Mouse (Mus musculus) midbrain, embryonic 12.5 days (tissue): Measurements from ENCODE around the gene Myom3. TPM values are rescaled to one million over a fixed set of nuclear protein-coding genes. Genes with fewer than 3 reads are reported as not detected.

Experiments used
- ATAC-seq: fragments of 200-750 bp; cut with Nextera tagmentation; 2 replicates; pipeline ENCODE4 v1.8.0; 2017; ENCODE audit warnings: low read depth, moderate TSS enrichment, moderate library complexity; ENCODE audit not compliant: low FRiP score
- H3K27ac ChIP-seq: fragments of 300-500 bp; sonication (generic); replicated peaks from 2 replicates; pipeline ENCODE4 v1.5.1; 2016; ENCODE audit warnings: mild to moderate bottlenecking
- H3K27me3 ChIP-seq: fragments of 300-500 bp; sonication (generic); 2 replicates; pipeline ENCODE4 v1.6.1; 2016; ENCODE audit warnings: mild to moderate bottlenecking
- H3K36me3 ChIP-seq: fragments of 300-500 bp; sonication (generic); 2 replicates; pipeline ENCODE4 v1.6.1; 2016
- H3K4me1 ChIP-seq: fragments of 300-500 bp; sonication (generic); 2 replicates; pipeline ENCODE4 v1.6.1; 2016
- H3K4me2 ChIP-seq: fragments of 300-500 bp; sonication (generic); replicated peaks from 2 replicates; pipeline ENCODE4 v1.6.1; 2016; ENCODE audit warnings: mild to moderate bottlenecking, moderate library complexity
- H3K4me3 ChIP-seq: fragments of 300-500 bp; sonication (generic); 2 replicates; pipeline ENCODE4 v1.5.1; 2016; ENCODE audit warnings: mild to moderate bottlenecking
- H3K9ac ChIP-seq: fragments of 300-500 bp; sonication (generic); replicated peaks from 2 replicates; pipeline ENCODE4 v1.6.1; 2016; ENCODE audit warnings: mild to moderate bottlenecking, moderate library complexity
- H3K9me3 ChIP-seq: fragments of 300-500 bp; sonication (generic); 2 replicates; pipeline ENCODE4 v1.6.1; 2016; ENCODE audit warnings: mild to moderate bottlenecking
- WGBS: fragments of 180-500 bp; shearing (Covaris S2); methylation state at CpG from one replicate; pipeline ENCODE4 v1.1.7; 2016; 5-methylcytosine and 5-hydroxymethylcytosine counted together
- polyA plus RNA-seq: library from polyadenylated mRNA; unstranded; fragments of >200 nt; fragmentation: Nextera tagmentation; extraction: Ambion mirVana; gene quantifications from 2 replicates; pipeline ENCODE4 v1.2.1, GENCODE M21; 2016

The Myom3 gene
- polyA plus RNA-seq, 1 experiment from 2014 or later, result 0.03 TPM

GRCm38 (mm10) chr4:135762251-135762906 is 2.9 kb downstream of the Myom3 start:
- peak; percentile 56 for ATAC-seq
- H3K4me2 ChIP-seq, result peak overlapping the region; percentile 48
- no peak overlapping the region for H3K9ac ChIP-seq
- 10% methylated on average over 19 of the region's 19 CpGs for WGBS
- peak overlapping the region; percentile 32 for H3K4me3 ChIP-seq
- H3K4me1 ChIP-seq, result peaks cover 11% of the 10 kb centered on the region; the same call in 1 of the 2 replicates
- H3K27me3 ChIP-seq, result peaks cover 4% of the 10 kb centered on the region
- no peaks in the 10 kb centered on the region for H3K9me3 ChIP-seq
- no peak overlapping the region for H3K27ac ChIP-seq
- no peaks in the 10 kb centered on the region for H3K36me3 ChIP-seq

DNA sequence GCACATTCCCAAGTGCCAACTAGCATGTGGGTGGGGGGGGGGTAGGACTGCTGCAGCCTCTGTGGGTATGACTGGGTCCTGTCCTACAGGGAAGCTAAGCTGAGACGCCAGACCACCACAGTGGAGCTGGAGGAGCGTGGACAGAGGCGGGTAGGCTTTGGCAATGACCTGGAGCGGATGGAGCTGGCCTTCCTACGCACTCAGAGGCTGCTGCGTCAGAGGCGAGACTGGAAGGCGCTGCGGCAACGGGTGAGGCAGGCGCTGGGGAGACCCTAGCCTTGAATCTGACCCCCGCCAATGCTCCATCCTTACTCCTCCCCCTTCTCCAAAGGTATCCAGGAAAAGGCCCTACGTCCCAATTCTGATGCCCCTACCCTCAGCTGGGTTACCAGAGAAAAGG is 5.2 kb downstream of the Myom3 start:
- H3K4me2 ChIP-seq, result no peak overlapping the region
- no peaks in the 10 kb centered on the region for H3K36me3 ChIP-seq
- ATAC-seq, result no peak
- WGBS, result 89% methylated on average over 13 of the region's 13 CpGs
- H3K4me3 ChIP-seq, result no peak overlapping the region
- no peak overlapping the region for H3K27ac ChIP-seq
- H3K9me3 ChIP-seq, result no peaks in the 10 kb centered on the region
- H3K4me1 ChIP-seq, result peaks cover 8% of the 10 kb centered on the region; the same call in 1 of the 2 replicates
- H3K27me3 ChIP-seq, result peaks cover 4% of the 10 kb centered on the region
- no peak overlapping the region for H3K9ac ChIP-seq

DNA sequence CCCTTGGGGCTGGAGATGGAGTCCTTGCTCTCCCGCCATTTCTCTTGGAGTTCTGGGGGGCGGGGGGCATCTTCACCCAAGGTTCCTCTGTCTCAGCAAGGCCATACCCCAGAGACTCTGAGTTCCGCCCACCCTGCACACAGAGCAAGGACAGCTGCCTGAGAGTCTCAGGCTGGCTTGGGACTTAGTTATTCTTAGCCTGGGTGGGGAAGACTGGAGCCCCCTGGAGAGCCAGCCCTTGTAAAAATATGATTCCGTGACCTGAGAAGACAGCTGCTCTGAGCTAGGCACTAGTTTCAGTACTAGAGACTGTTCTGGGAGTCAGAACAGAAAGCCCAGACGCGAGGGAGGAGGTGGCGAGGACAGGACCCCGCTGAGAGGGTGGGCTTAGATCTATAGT is 6.2 kb downstream of the Myom3 start:
- no peak overlapping the region for H3K9ac ChIP-seq
- WGBS, result 81% methylated on average over 8 of the region's 8 CpGs
- H3K4me3 ChIP-seq, result no peak overlapping the region
- H3K4me1 ChIP-seq, result peaks cover 8% of the 10 kb centered on the region; the same call in 1 of the 2 replicates
- H3K27me3 ChIP-seq, result peaks cover 4% of the 10 kb centered on the region
- ATAC-seq, result no peak
- H3K36me3 ChIP-seq, result no peaks in the 10 kb centered on the region
- no peak overlapping the region for H3K4me2 ChIP-seq
- no peak overlapping the region for H3K27ac ChIP-seq
- H3K9me3 ChIP-seq, result no peaks in the 10 kb centered on the region

DNA sequence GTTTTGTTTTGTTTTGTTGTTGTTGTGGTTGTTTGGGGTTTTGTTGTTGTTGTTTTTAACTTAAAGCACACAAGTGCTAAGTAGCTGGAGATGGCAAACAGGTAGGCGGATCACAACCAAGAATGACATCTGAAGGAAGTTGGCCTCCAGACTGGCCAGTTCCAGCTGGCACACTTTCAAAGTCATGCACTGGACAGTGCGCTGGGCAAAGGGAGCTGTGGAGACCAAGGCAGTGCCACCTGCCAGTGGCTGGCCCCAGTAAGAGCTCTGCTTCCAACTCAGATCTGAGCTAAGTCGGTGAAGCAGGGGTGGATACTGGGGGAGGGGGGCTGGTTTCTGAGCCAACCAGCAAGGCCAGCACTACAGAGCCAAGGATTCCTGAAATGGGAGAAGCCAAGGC is 7.5 kb downstream of the Myom3 start:
- Histone ChIP-seq H3K9ac (no peak overlapping the region), H3K36me3 (no peaks in the 10 kb centered on the region), H3K4me2 (no peak overlapping the region), H3K9me3 (no peaks in the 10 kb centered on the region), H3K4me1 (peaks cover 5% of the 10 kb centered on the region; the same call in 1 of the 2 replicates), H3K27me3 (no peaks in the 10 kb centered on the region; the same call in none of the 2 replicates), H3K4me3 (no peak overlapping the region), H3K27ac (no peak overlapping the region)
- ATAC-seq, result no peak
- 78% methylated on average over 3 of the region's 3 CpGs for WGBS

- no peaks in the 10 kb centered on the region for H3K36me3 ChIP-seq
- no peaks in the 10 kb centered on the region; the same call in 1 of the 2 replicates for H3K27me3 ChIP-seq
- no peak for ATAC-seq
- no peak overlapping the region for H3K27ac ChIP-seq
- H3K9ac ChIP-seq, result no peak overlapping the region; the same call in 1 of the 2 replicates
- H3K9me3 ChIP-seq, result no peaks in the 10 kb centered on the region
- WGBS, result 57% methylated on average over 14 of the region's 14 CpGs
- no peaks in the 10 kb centered on the region for H3K4me1 ChIP-seq
- no peak overlapping the region for H3K4me3 ChIP-seq
- no peak overlapping the region for H3K4me2 ChIP-seq
These were observed 9.3 kb downstream of the Myom3 start for GRCm38 (mm10) chr4:135768572-135769526.

- WGBS, result 90% methylated on average over 18 of the region's 18 CpGs
- Histone ChIP-seq H3K27me3 (peaks cover 6% of the 10 kb centered on the region; the same call in 1 of the 2 replicates), H3K4me1 (no peaks in the 10 kb centered on the region), H3K4me3 (no peak overlapping the region), H3K4me2 (no peak overlapping the region), H3K27ac (no peak overlapping the region), H3K9ac (no peak overlapping the region), H3K36me3 (no peaks in the 10 kb centered on the region), H3K9me3 (no peaks in the 10 kb centered on the region)
- ATAC-seq, result no peak
These were observed 11.2 kb downstream of the Myom3 start for GRCm38 (mm10) chr4:135770611-135771305.

DNA sequence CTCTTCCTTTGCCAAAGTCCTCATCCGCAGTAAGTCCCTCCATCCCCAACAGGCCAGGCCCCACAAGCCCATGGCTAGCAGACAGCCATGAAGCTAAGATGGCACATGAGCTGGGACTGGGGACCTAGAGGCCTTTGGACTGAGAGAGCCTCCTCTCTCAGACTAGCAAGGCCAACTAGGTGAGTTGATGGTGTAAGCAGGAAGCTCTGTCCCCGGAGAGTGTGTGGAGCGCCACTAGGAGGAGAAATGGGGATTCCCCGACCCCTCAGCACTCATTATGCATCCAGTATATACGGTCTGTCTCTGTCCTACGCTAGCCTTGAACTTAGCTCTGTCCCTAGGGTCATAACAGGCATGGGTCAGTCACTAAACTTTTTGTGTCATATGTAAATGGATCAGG is 12.1 kb downstream of the Myom3 start:
- peaks cover 6% of the 10 kb centered on the region; the same call in 1 of the 2 replicates for H3K27me3 ChIP-seq
- no peak overlapping the region for H3K4me2 ChIP-seq
- H3K27ac ChIP-seq, result no peak overlapping the region
- no peaks in the 10 kb centered on the region for H3K36me3 ChIP-seq
- ATAC-seq, result no peak
- H3K9me3 ChIP-seq, result no peaks in the 10 kb centered on the region
- H3K9ac ChIP-seq, result no peak overlapping the region
- WGBS, result 85% methylated on average over 6 of the region's 6 CpGs
- H3K4me1 ChIP-seq, result no peaks in the 10 kb centered on the region
- H3K4me3 ChIP-seq, result no peak overlapping the region

GRCm38 (mm10) chr4:135772671-135773070 is 13.2 kb downstream of the Myom3 start:
- Histone ChIP-seq H3K9me3 (no peaks in the 10 kb centered on the region), H3K4me2 (no peak overlapping the region), H3K9ac (no peak overlapping the region), H3K36me3 (no peaks in the 10 kb centered on the region), H3K27me3 (peaks cover 6% of the 10 kb centered on the region; the same call in 1 of the 2 replicates), H3K27ac (no peak overlapping the region), H3K4me1 (no peaks in the 10 kb centered on the region), H3K4me3 (no peak overlapping the region)
- 74% methylated on average over 4 of the region's 4 CpGs for WGBS
- ATAC-seq, result no peak

- H3K27ac ChIP-seq, result no peak overlapping the region
- 63% methylated on average over 8 of the region's 8 CpGs for WGBS
- H3K4me3 ChIP-seq, result no peak overlapping the region
- peaks cover 6% of the 10 kb centered on the region; the same call in 1 of the 2 replicates for H3K27me3 ChIP-seq
- H3K9me3 ChIP-seq, result no peaks in the 10 kb centered on the region
- H3K4me2 ChIP-seq, result no peak overlapping the region
- no peaks in the 10 kb centered on the region for H3K4me1 ChIP-seq
- no peak overlapping the region for H3K9ac ChIP-seq
- no peaks in the 10 kb centered on the region for H3K36me3 ChIP-seq
- ATAC-seq, result no peak
These were observed 15.0 kb downstream of the Myom3 start for GRCm38 (mm10) chr4:135774496-135774895.

- Histone ChIP-seq H3K9me3 (no peaks in the 10 kb centered on the region), H3K27ac (no peak overlapping the region), H3K4me1 (no peaks in the 10 kb centered on the region), H3K27me3 (peaks cover 6% of the 10 kb centered on the region; the same call in 1 of the 2 replicates), H3K4me3 (no peak overlapping the region), H3K36me3 (no peaks in the 10 kb centered on the region), H3K4me2 (no peak overlapping the region), H3K9ac (no peak overlapping the region)
- 92% methylated on average over 4 of the region's 4 CpGs for WGBS
- no peak for ATAC-seq
These were observed 17.3 kb downstream of the Myom3 start for GRCm38 (mm10) chr4:135776850-135777249.

- no peaks in the 10 kb centered on the region for H3K36me3 ChIP-seq
- no peak overlapping the region for H3K27ac ChIP-seq
- H3K4me1 ChIP-seq, result no peaks in the 10 kb centered on the region
- no peak overlapping the region for H3K4me3 ChIP-seq
- H3K9me3 ChIP-seq, result no peaks in the 10 kb centered on the region
- no peak overlapping the region for H3K9ac ChIP-seq
- WGBS, result 69% methylated on average over 9 of the region's 9 CpGs
- H3K4me2 ChIP-seq, result no peak overlapping the region
- peaks cover 6% of the 10 kb centered on the region; the same call in 1 of the 2 replicates for H3K27me3 ChIP-seq
- ATAC-seq, result no peak
These were observed 20.1 kb downstream of the Myom3 start for GRCm38 (mm10) chr4:135779661-135780060.
